Mouse (Mus musculus): ENCODE data around the gene Unc5b. TPM values are rescaled to one million over a fixed set of nuclear protein-coding genes. Genes with fewer than 3 reads are reported as not detected.

The Unc5b gene
- polyA plus RNA-seq, 2 experiments = 0.18 to 0.44 TPM

DNA sequence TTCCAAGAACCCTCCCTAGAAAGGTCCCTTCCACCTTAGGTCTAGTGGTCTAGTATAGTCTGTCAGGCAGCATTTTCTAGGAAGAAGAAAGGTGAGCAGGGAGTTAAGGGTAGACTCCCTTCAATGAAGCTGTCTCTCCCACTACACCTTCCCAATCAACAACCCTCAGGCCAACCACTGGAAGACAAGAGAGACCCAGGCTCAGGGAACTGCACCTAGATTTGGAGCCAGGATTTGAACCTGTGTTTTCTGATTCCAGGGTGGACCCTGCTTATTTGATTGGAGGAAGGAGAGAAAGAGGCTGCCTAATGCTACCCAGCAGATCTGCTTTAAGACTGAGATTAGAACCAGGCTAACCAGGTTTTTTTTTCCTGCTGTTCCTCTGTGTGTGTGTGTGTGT is 10.1 kb downstream of the Unc5b start:
- DNase-seq (ENCODE audit: low read depth in 3 of 3, low spot score in 3 of 3) (no peak), ATAC-seq (ENCODE audit: insufficient read depth) (no peak)
- Histone ChIP-seq H3K9me3 (ENCODE audit: control insufficient read depth, low read length) (no peaks in the 10 kb centered on the region), H3K4me2 (ENCODE audit: low read depth) (no peak overlapping the region), H3K36me3 (replicated peaks; ENCODE audit: control insufficient read depth, insufficient read depth, low read depth) (no peaks in the 10 kb centered on the region), H3K27ac (no peak overlapping the region), H3K4me3 (ENCODE audit: insufficient read depth in 1 of 2, low read depth in 2 of 2, low read length in 2 of 2) (no peak overlapping the region), H3K27me3 (ENCODE audit: control insufficient read depth, insufficient read depth, low read length) (no peaks in the 10 kb centered on the region; the same call in 1 of the 2 replicates), H3K9ac (replicated peaks) (no peak overlapping the region), H3K4me1 (replicated peaks; ENCODE audit: control insufficient read depth in 2 of 2, insufficient read depth in 2 of 2, low read length in 1 of 2) (peaks cover 0 to 3% of the 10 kb centered on the region in 2 experiments; a peak in 2 of 4 replicates)
- TF ChIP-seq CTCF (IDR thresholded peaks at IDR 0.05; ENCODE audit: low read depth) (no peak), EP300 (IDR thresholded peaks at IDR 0.05; ENCODE audit: low read depth) (no peak)

- Histone ChIP-seq H3K27ac (no peak overlapping the region), H3K27me3 (ENCODE audit: control insufficient read depth, insufficient read depth, low read length) (no peaks in the 10 kb centered on the region), H3K36me3 (replicated peaks; ENCODE audit: control insufficient read depth, insufficient read depth, low read depth) (no peaks in the 10 kb centered on the region), H3K4me1 (replicated peaks; ENCODE audit: control insufficient read depth in 2 of 2, insufficient read depth in 2 of 2, low read length in 1 of 2) (peaks cover 0 to 3% of the 10 kb centered on the region in 2 experiments; a peak in 2 of 4 replicates), H3K4me2 (ENCODE audit: low read depth) (no peak overlapping the region), H3K9ac (replicated peaks) (no peak overlapping the region), H3K9me3 (ENCODE audit: control insufficient read depth, low read length) (no peaks in the 10 kb centered on the region), H3K4me3 (ENCODE audit: insufficient read depth in 1 of 2, low read depth in 2 of 2, low read length in 2 of 2) (no peak overlapping the region)
- WGBS (ENCODE audit: insufficient replicate concordance) = 68% methylated on average over 11 of the region's 11 CpGs
- no peak for ATAC-seq (ENCODE audit: insufficient read depth)
- no peak for DNase-seq (ENCODE audit: low read depth in 3 of 3, low spot score in 3 of 3)
- TF ChIP-seq CTCF (IDR thresholded peaks at IDR 0.05; ENCODE audit: low read depth) = no peak
Measured at GRCm38 (mm10) chr10:60820552-60820951, 10.8 kb downstream of the Unc5b start.

GRCm38 (mm10) chr10:60819654-60820192 is 11.7 kb downstream of the Unc5b start:
- Histone ChIP-seq H3K4me3 (ENCODE audit: insufficient read depth in 1 of 2, low read depth in 2 of 2, low read length in 2 of 2) (no peak overlapping the region), H3K9ac (replicated peaks) (no peak overlapping the region), H3K4me2 (ENCODE audit: low read depth) (no peak overlapping the region), H3K4me1 (replicated peaks; ENCODE audit: control insufficient read depth in 2 of 2, insufficient read depth in 2 of 2, low read length in 1 of 2) (peaks cover 0 to 3% of the 10 kb centered on the region in 2 experiments; a peak in 2 of 4 replicates), H3K36me3 (replicated peaks; ENCODE audit: control insufficient read depth, insufficient read depth, low read depth) (no peaks in the 10 kb centered on the region), H3K27ac (no peak overlapping the region), H3K27me3 (ENCODE audit: control insufficient read depth, insufficient read depth, low read length) (no peaks in the 10 kb centered on the region), H3K9me3 (ENCODE audit: control insufficient read depth, low read length) (no peaks in the 10 kb centered on the region)
- WGBS (ENCODE audit: insufficient replicate concordance) = 74% methylated on average over 12 of the region's 12 CpGs
- no peak for ATAC-seq (ENCODE audit: insufficient read depth)
- TF ChIP-seq CTCF (IDR thresholded peaks at IDR 0.05; ENCODE audit: low read depth) (no peak), EP300 (IDR thresholded peaks at IDR 0.05; ENCODE audit: low read depth) (no peak)
- DNase-seq (ENCODE audit: low read depth in 3 of 3, low spot score in 3 of 3) = no peak

- H3K4me2 ChIP-seq (ENCODE audit: low read depth) = no peak overlapping the region
- WGBS (ENCODE audit: insufficient replicate concordance) = 53% methylated on average over 5 of the region's 5 CpGs
- H3K9ac ChIP-seq (replicated peaks) = no peak overlapping the region
- 0 out of 2 replicates have a peak, but pooled peaks cover under 1% of the 10 kb centered on the region for H3K27me3 ChIP-seq (ENCODE audit: control insufficient read depth, insufficient read depth, low read length)
- TF ChIP-seq CTCF (IDR thresholded peaks at IDR 0.05; ENCODE audit: low read depth) (no peak), EP300 (IDR thresholded peaks at IDR 0.05; ENCODE audit: low read depth) (no peak)
- H3K4me1 ChIP-seq (replicated peaks; ENCODE audit: control insufficient read depth in 2 of 2, insufficient read depth in 2 of 2, low read length in 1 of 2) = peaks cover 0 to 3% of the 10 kb centered on the region in 2 experiments; a peak in 2 of 4 replicates
- no peak overlapping the region for H3K4me3 ChIP-seq (ENCODE audit: insufficient read depth in 1 of 2, low read depth in 2 of 2, low read length in 2 of 2)
- no peak overlapping the region for H3K27ac ChIP-seq
- H3K36me3 ChIP-seq (replicated peaks; ENCODE audit: control insufficient read depth, insufficient read depth, low read depth) = no peaks in the 10 kb centered on the region
- DNase-seq (ENCODE audit: low read depth in 3 of 3, low spot score in 3 of 3) = no peak
- no peak for ATAC-seq (ENCODE audit: insufficient read depth)
- no peaks in the 10 kb centered on the region for H3K9me3 ChIP-seq (ENCODE audit: control insufficient read depth, low read length)
Measured at GRCm38 (mm10) chr10:60819179-60819578, 12.2 kb downstream of the Unc5b start.

DNA sequence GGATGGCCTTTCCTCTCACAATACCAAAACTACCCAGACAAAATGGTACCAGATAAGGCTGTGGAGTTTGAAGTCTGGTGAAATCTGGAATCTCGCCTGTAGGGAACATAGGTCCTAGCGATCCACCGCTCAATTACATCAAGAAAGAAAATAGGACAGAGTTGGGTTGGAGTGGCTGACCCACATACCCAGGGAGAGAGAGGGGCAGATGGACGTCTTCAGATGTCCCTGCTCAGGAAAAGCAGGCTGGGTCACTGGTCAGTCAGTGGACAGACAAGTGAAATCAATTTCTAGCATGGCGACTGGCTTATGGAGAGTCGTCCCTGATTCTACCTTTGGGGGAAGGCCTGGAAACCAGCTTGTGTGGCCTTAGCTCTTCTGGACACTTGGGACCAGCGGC is 12.7 kb downstream of the Unc5b start:
- DNase-seq (ENCODE audit: low read depth in 3 of 3, low spot score in 3 of 3) = no peak
- H3K27ac ChIP-seq = no peak overlapping the region
- no peak overlapping the region for H3K4me2 ChIP-seq (ENCODE audit: low read depth)
- ATAC-seq (ENCODE audit: insufficient read depth) = no peak
- H3K4me1 ChIP-seq (replicated peaks; ENCODE audit: control insufficient read depth in 2 of 2, insufficient read depth in 2 of 2, low read length in 1 of 2) = peaks cover 0 to 3% of the 10 kb centered on the region in 2 experiments; a peak in 2 of 4 replicates
- no peaks in the 10 kb centered on the region for H3K36me3 ChIP-seq (replicated peaks; ENCODE audit: control insufficient read depth, insufficient read depth, low read depth)
- 68% methylated on average over 7 of the region's 7 CpGs for WGBS (ENCODE audit: insufficient replicate concordance)
- H3K9ac ChIP-seq (replicated peaks) = no peak overlapping the region
- no peaks in the 10 kb centered on the region for H3K9me3 ChIP-seq (ENCODE audit: control insufficient read depth, low read length)
- H3K27me3 ChIP-seq (ENCODE audit: control insufficient read depth, insufficient read depth, low read length) = 0 out of 2 replicates have a peak, but pooled peaks cover 3% of the 10 kb centered on the region
- TF ChIP-seq CTCF (IDR thresholded peaks at IDR 0.05; ENCODE audit: low read depth) = no peak
- no peak for TF ChIP-seq EP300 (IDR thresholded peaks at IDR 0.05; ENCODE audit: low read depth)
- H3K4me3 ChIP-seq (ENCODE audit: insufficient read depth in 1 of 2, low read depth in 2 of 2, low read length in 2 of 2) = no peak overlapping the region

All from liver, embryonic 14.5 days (tissue).